Mouse (Mus musculus) granulocyte monocyte progenitor cell, adult 5-6 weeks (primary cell): ENCODE results near the gene Snx29. TPM values are rescaled to one million over a fixed set of nuclear protein-coding genes. Genes with fewer than 3 reads are reported as not detected.

Experiments used
- ATAC-seq: replicated peaks from 2 replicates; pipeline ENCODE4 v1.8.0; 2016; ENCODE audit warnings: mild to moderate bottlenecking, moderate TSS enrichment, inconsistent platforms; ENCODE audit not compliant: poor library complexity, severe bottlenecking
- total RNA-seq, 2 experiments: library from RNA; stranded (forward) in 1 of 2; stranded (reverse) in 1 of 2; fragments of 200-712, 200-1000 nt in 1 of 2; fragments of >200 nt in 1 of 2; fragmentation: Nextera tagmentation in 1 of 2; gene quantifications; 2 replicates each; pipeline ENCODE4 v1.2.3; 2014 to 2017

The Snx29 gene
- total RNA-seq, 2 experiments from 2014 or later: 7.8 to 21.2 TPM

DNA sequence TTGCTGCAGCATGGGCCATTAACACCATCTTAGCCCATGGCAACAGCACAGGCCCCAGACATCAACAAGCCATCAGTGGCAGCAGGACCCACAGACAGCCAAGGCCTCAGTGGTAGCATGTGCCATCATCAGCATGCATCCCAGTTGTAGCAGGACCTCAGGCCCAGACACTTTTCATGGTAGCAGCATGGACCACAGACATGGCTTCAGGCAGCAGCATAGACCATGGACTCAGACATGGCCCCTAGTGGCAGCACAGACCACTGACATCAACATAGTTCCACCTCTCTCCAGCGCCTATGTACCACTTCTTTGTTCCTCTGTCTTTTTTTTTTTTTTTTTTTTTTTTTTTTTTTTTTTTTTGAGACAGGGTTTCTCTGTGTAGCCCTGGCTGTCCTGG is 299.0 kb downstream of the Snx29 start:
- ATAC-seq: peak; percentile 47

DNA sequence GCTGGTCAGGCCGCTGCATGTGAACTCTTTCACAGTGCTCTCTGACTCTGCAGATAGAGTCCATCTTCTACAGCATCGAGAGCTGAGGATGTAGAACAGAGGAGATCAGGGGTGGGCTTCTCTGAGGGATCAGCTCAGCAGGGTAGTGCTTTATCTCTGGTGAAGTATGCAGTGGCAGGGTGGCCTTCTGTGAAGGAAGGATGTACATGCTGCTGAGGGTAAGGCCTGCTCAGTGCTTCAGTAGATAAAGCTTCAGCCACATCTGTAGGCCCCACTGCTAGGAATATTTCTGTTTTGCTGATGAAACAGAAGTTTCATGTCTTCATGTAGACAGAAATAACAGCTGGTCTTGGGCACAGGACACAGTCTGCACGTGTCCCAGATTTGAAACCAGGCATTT is 300.3 kb downstream of the Snx29 start:
- ATAC-seq: no peak

DNA sequence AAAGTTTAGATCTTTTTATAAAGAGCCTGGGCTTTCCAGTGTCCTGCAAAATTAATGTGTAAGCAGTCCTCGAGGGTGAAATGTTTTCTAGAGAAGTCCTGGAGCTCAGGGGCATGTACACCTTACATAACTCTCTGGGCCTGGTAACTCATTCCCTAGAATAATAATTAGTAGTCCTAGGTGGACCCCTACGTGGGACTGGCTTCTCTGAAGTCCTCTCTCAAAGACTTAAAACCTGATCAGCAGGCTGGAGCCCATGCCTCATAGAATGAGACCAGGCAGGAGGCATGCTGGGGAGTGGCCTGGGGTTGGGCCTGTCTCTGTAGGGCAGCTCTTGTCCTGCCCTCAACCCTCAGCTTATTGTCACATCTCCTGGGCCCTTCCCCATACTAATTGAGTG is 301.4 kb downstream of the Snx29 start:
- no peak for ATAC-seq

DNA sequence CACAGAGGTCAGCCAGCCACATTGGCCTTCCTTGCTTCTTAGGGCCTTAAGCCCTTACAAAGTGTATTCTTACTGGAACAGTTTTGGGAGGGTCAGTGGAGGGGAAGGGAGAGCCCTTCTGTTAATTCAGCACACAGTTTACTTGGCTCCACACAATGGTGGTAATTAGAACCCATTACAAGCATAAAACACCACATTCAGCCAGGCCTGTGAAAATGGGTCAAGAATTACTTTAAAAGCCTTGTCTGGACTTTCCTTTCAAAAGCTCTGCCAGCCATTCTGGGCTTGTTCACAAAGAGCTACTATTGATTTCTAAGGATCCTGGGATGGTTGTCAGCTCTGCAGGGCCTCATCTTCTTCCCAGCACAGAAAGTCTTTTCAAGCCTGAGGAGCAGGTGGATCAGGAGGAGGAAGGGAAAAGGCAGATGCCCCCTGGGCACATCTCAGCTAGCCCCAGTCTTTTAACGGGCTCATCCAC is 303.3 kb downstream of the Snx29 start:
- ATAC-seq: no peak

DNA sequence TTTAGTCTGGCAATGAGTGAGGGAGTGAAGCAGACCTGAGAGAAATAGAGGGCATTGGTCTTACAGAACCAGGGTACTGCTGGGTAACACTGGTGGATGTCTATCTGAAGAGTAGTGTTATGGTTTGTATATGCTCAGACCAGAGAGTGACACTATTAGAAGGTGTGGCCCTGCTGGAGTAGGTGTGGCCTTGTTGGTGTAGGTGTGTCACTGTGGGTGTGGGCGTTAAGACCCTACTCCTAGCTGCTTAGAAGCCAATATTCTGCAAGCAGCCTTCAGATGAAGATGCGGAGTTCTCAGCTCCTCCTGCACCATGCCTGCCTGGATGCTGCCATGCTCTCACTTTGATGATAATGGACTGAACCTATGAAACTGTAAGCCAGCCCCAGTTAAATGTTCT is 303.9 kb downstream of the Snx29 start:
- ATAC-seq: no peak

DNA sequence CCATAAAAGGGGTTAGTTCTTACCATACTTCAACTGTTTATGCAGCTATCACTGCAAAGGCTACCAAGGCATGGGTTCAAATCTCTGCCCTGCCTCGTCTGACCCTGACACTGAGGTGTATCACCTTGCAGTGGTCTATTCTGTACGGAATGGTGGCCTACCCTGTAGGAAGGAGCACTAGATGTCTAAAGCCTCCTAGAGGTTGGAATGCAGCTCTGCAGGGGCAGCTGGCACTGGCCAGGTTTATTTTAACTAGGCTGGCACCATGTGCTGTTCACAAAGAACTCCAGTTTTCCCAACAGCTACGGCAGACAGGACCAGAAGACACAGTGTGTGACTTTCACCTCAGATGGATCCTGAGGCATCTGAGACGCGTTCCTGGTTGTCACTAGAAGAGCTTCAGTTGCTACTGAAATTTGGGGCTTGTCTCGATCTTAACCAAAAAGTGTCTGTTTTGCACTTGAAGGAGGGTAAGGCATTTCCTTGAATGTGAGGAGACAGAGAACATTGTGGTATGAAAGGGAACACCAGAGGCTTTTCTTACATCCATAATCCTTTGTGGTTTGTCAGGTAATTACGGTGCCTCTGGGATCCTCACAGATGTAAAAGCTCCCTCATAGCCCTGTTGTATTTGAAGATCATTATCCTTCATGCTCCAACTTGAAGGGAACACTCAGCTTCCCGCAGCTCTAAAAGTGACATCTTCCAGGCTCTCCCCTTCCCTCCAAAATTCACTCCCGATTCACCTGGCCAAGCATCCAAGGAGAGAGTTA is 305.3 kb downstream of the Snx29 start:
- no peak for ATAC-seq

DNA sequence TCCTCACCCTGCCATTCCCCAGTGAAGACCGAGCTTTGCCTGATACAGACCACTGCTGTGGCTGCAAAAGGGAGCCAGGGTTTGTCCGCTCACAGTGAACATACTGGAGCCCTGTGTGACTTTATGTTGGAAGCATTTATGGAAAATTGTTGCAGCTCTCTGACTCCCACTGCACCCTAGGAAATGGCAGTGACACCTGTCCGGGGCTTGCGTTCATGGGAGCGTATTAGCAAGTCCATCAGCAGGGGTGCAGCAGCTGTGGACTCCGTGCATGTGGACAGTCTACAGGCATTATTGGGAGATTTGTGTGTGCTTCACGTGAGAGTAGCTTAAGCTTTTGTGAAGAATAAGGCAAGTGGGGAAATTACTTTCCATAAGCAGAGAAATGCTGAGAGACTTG is 307.0 kb downstream of the Snx29 start:
- ATAC-seq: no peak

DNA sequence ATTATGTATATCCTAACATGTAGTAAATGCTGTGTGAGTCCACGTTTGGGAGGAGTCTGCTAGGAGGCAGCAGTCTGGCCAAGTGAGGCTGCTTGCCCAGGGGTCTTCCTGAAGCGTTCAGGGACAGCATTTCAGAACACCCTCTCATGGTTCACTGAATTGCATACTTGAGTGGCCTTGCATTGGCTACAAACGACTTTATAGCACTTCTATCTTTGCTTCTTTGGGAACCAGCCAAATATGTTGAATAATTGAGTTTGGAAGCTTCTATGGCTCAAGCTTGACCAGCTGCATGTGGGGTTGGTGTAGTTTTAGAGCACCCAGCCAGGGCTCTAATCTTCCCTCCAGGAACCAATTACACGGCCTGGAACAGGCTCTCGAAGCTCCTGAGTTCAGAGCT is 307.8 kb downstream of the Snx29 start:
- ATAC-seq: no peak

DNA sequence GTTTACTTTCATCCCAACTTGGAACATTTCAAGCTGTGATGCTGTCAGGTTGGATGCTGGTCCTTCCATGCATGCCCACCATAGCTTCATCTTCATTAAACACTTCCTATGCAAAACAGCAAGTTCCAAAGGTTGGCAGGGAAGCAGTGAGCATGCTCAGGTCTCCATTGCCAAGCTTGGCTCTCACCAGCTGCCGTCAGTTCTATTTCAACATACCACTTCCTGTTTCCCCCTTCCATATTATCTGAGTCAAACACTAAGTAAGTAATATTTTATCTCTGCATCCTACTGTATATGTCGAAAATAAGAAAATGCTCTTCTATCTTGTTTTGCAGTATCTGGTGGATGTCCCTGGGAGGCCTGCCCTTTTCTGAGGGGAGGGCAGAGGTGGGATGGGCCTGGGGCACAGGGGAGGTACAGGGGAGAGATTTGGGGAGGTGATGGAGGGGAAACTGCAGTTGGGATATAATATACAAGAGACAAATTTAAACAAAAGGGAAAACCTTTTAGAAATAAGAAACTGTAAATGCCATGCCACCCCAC is 309.6 kb downstream of the Snx29 start:
- peak; percentile 88 for ATAC-seq

DNA sequence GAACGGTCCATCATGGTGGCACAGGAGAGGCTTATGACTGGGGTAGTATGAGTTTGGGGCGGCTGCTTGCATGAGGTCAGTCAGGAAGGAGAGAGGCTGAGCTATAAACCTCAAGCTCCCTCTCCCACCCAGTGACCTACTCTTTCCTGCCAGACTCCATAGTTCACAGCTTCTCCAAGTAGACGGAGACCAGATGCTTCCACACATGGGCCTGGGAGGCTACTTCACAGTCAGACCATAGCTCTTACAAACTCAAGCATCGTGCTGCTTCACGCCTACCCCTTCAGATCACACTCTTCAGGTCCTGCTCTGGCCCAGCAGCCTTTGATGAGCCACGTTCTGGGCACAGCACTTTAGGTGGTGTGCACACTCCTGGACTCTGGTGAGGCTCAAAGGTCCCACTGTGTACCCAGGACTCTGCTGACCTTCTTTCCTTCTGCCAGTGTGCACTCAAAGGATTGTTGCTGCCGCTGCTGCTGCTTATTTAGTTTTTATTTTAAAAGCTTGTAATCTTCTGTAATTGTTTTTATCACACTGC is 313.6 kb downstream of the Snx29 start:
- no peak for ATAC-seq

DNA sequence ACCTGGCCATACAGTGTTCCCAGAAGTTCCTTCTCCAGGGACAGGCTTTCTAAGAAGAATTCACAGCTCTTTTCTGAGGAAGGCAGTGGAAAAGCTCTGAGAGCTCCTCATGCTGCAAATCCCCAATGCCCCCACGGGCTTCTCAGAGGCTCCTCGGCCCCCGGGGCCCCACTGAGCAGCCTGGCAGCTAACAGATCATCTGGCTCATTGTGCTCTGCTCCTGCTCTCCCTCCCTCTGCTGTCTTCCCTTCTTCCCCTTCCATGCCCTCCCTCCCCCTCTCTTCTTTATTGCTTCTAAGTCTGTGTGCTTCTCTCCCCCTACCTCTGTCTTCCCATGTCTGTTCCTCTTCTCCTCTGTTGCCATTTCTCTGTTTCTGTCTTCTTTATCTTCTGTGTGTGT is 314.2 kb downstream of the Snx29 start:
- peak; percentile 4; the same call in 1 of the 2 replicates for ATAC-seq

DNA sequence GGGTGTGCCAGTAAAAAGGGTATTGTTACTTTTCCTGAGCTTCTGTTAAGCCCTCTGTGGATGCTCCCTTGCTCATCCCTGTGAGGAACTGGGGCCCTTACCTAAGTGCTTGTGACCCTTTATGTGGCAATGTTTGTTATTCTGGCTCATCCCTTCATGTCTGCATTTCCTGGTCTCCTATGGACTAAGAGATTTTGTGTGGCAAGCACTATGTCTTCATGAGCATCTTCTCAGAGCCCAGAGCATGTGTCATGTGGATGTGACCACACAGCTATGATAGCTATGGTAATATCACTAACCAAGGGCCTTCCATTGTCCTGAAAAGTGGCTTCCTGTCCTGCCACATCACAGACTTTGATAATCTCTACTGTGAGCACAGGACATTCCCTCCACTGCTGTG is 315.1 kb downstream of the Snx29 start:
- ATAC-seq: peak; percentile 67

DNA sequence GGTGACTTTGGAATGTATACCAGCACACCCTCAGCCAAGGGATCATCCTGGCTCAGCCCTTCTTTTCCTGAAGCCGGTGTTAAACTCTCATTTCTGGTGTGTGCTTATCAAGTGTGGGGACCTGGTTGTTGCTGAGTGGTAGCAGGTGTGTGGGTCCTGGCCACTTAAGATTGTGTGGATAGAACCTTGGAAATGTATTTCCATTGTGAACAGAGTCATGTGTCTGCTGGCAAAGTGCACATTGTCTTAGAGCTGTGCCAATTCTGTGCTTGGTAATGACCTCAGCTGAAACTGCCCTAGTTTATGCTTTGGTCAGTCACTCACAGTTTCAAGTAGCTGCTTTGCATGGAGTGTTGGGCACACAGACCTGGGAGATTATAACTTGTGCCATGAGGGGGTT is 316.0 kb downstream of the Snx29 start:
- no peak for ATAC-seq

DNA sequence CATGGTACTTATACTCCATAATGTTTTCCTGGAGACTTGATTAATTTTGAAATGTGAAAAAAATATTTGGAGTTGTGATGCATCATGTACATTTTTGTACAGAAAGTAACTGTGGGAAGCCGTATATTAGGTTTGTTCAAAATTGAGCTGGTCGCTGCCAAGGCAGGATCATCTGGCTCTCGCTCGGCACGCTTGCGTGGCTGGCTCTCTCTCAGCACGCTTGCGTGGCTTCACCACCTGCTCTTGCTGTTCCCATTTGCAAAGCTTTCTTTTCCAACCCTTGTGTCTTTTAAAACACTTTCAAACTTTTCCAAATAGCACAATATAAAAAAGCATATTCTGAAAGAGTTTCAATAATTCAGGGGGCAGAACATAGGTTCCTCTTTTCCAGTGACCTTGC is 317.2 kb downstream of the Snx29 start:
- no peak for ATAC-seq

DNA sequence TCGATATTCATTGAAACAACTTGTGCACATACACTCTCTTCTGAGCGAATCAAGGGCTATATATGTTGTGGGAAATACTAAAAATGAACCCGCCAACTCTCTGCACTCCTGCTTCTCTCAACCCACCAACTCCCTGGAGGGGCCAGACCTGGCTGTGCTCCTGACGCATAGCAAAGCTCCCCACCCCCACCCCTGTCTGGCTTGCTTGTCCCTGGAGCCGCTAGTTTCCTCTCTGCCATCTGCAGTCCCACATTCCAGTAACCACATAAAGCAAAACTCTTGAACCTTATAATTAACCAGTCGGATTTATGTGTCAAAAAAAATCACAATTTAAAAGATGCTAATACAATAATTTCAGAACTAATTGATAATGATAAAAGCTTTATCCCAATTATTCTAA is 320.9 kb downstream of the Snx29 start:
- ATAC-seq: no peak

DNA sequence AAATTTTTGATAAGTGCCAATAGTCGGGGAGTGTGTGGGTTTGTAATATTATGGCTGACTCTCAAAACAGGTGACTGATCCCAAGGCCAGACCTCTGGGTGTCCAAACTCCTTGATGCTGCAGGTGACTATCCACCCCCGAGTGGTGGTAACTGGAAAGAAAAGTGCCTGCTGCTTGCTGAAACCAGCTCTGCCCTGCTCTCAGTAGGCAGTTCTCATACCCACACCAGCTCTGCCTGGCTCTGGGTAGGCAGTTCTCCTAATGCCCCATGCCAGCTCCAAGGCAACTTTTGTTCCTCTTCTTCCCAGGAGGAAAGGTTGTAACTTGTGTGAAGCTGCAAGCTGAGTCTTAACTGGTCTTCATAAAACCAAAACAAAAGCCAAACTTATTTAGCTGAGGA is 321.7 kb downstream of the Snx29 start:
- ATAC-seq: no peak

DNA sequence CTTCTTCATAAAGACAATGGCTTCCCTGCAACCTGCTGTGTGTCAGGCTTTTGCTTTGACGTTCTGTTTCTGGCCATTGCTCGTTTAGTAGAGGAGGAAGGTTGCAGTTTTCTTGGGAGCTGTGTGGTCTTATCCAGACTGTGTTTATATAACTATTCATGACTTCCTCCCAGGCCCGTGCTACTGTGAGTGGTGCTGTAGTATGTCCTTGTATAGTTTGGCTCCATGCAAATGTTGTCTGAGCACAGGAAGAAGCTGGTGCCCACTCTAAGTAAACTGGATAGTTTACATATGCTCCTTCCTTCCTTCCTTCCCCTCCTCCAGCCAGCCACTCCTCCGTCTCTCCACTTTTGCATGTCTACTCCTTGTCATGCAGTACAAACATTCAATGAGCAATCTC is 323.0 kb downstream of the Snx29 start:
- no peak for ATAC-seq

DNA sequence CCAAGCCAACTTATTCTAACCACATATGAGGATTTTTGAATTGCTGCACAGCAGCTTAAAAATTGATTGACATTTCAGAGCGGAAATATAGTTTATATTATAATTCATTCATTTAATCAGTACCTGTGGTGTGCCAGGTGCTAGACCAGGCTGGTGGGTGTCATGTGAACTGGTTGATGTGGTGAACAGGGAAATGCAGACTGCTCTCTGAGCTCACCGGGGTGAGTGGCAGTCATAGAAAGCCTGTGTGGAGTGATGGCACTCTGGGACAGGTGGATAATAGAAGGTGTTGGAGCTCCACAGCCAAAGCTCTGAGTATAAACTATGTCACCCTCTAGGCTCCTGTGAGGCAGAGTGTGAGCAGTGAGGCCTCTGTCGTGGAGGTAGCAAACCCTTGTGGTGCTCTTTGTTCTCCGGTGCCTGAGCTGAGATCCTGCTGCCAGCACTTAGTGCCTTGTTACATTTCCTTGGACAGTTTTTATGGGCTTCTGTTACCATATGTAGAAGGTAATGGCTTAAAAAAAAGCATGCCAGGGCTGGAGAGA is 324.1 kb downstream of the Snx29 start:
- ATAC-seq: no peak

DNA sequence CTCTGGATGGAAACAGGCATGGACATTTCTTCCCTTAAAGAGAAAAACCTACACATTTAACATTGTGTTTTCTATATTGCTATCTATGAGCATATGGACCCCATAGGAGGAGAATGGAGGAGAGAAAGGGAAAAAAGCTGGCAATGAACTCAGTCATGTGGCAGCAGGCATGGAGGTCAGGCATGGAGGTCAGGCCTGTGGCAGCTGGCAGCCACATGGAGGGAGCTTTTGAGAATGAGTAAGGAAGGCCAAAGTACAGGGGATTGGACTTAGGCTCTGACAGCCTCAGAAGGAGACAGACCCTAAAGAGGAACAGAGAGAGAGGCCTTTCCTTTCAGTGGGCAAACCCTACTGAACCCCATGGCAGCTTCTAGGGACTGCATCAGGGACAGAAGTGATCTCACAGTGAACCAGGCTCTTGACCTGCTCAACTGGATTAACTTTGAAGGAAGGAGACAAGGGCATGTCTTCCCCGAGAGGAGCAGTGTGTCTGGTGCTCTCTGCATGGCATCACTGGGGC is 325.5 kb downstream of the Snx29 start:
- peak; percentile 33; the same call in 1 of the 2 replicates for ATAC-seq

DNA sequence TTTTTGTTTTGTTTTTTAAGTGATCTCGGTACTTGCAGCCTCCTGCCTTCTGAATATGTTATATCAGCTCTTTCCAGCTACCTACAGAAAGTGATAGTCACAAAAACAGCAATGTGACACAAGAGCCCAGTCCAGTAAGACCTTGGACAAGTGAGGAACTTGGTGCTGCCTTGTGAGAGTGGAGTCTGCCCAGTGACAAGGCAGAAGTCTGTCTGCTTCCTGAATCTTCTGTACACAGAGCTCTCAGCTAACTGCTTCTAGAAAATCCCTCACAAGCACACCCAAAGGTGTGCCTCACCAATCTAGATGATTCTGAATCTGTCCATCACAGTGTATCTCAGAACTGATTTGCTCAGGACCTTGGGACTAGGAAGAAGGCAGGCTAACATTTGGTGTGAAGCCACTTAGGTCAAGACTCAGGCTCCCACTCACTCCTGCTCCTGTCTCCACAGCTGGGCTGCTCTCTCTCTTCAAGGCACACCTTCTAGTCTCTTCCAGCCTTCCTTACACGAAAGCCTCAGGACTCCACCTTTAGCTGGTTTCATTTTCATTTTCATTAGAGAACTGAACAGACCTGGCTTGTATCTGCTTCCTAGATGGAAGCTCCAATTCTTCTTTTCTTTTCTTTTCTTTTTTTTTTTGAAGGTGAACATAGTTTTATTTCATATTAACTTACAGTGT is 330.1 kb downstream of the Snx29 start:
- ATAC-seq: peak; percentile 72

DNA sequence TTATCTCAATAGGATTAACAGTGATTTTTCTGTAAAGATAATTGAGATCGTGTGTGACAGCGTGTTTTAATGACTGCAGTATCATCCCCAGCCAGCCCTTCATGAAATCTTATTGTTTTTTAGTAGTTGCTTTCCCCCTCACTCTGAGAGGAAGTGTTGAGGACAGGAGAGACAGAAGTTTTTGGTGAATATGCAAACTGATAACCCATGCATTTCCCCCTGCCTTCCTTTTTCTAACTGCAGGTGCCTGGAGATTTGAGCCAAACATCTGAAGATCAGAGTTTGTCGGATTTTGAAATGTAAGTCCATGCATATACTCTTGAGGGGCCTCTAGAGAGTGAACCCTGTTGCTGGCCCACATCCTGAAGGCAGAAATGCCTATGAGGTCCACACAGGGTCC is 333.2 kb downstream of the Snx29 start:
- no peak for ATAC-seq
